Mouse (Mus musculus): ENCODE data around the gene Slc22a4.
A peak's percentile ranks its signal among the peaks of the same experiment; 100 is the strongest.

The Slc22a4 gene

GRCm38 (mm10) chr11:54028044-54028951 is at the start of gene Slc22a4:
Slc22a4 (minus strand) TSS chr11:54028090.
- peak; percentile 71 to 80 for DNase-seq (ENCODE audit: low spot score in 2 of 2)

GRCm38 (mm10) chr11:54076101-54076500 is 48.2 kb upstream of the Slc22a4 start:
- DNase-seq (ENCODE audit: low spot score in 2 of 2): no peak

GRCm38 (mm10) chr11:54075353-54075752 is 47.5 kb upstream of the Slc22a4 start:
- no peak for DNase-seq (ENCODE audit: low spot score in 2 of 2)

- no peak for DNase-seq (ENCODE audit: low spot score in 2 of 2)
These were observed 45.4 kb upstream of the Slc22a4 start for GRCm38 (mm10) chr11:54073291-54073690.

GRCm38 (mm10) chr11:54071726-54072445 is 44.0 kb upstream of the Slc22a4 start:
- DNase-seq (ENCODE audit: low spot score in 2 of 2): peak; percentile 12 to 21

- no peak for DNase-seq (ENCODE audit: low spot score in 2 of 2)
These were observed 40.9 kb upstream of the Slc22a4 start, which contains the start of gene Pdlim4 for GRCm38 (mm10) chr11:54068520-54069371. Pdlim4 (minus strand) TSS chr11:54069014.

- no peak for DNase-seq (ENCODE audit: low spot score in 2 of 2)
These were observed 40.2 kb upstream of the Slc22a4 start for GRCm38 (mm10) chr11:54067996-54068519.

GRCm38 (mm10) chr11:54067318-54067995 is 39.6 kb upstream of the Slc22a4 start:
- DNase-seq (ENCODE audit: low spot score in 2 of 2): no peak

GRCm38 (mm10) chr11:54066400-54066799 is 38.5 kb upstream of the Slc22a4 start:
- no peak for DNase-seq (ENCODE audit: low spot score in 2 of 2)

GRCm38 (mm10) chr11:54065915-54066178 is 38.0 kb upstream of the Slc22a4 start:
- DNase-seq (ENCODE audit: low spot score in 2 of 2): no peak

- DNase-seq (ENCODE audit: low spot score in 2 of 2): no peak
These were observed 37.4 kb upstream of the Slc22a4 start for GRCm38 (mm10) chr11:54065106-54065914.

- no peak for DNase-seq (ENCODE audit: low spot score in 2 of 2)
These were observed 36.6 kb upstream of the Slc22a4 start for GRCm38 (mm10) chr11:54064412-54064978.

GRCm38 (mm10) chr11:54063472-54063775 is 35.5 kb upstream of the Slc22a4 start:
- no peak for DNase-seq (ENCODE audit: low spot score in 2 of 2)

- DNase-seq (ENCODE audit: low spot score in 2 of 2): no peak
These were observed 35.0 kb upstream of the Slc22a4 start for GRCm38 (mm10) chr11:54062753-54063471.

- no peak for DNase-seq (ENCODE audit: low spot score in 2 of 2)
These were observed 34.3 kb upstream of the Slc22a4 start for GRCm38 (mm10) chr11:54062086-54062752.

- peak in 1 of 2 experiments; percentile 12 for DNase-seq (ENCODE audit: low spot score in 2 of 2)
These were observed 32.4 kb upstream of the Slc22a4 start for GRCm38 (mm10) chr11:54060316-54060715.

- no peak for DNase-seq (ENCODE audit: low spot score in 2 of 2)
These were observed 31.6 kb upstream of the Slc22a4 start for GRCm38 (mm10) chr11:54059526-54059925.

- DNase-seq (ENCODE audit: low spot score in 2 of 2): no peak
These were observed 30.8 kb upstream of the Slc22a4 start for GRCm38 (mm10) chr11:54058643-54059042.

- DNase-seq (ENCODE audit: low spot score in 2 of 2): no peak
These were observed 30.2 kb upstream of the Slc22a4 start for GRCm38 (mm10) chr11:54058056-54058617.
